Comparison of ENCODE assay signal across 24 mouse cellular contexts in the genomic region with DNA sequence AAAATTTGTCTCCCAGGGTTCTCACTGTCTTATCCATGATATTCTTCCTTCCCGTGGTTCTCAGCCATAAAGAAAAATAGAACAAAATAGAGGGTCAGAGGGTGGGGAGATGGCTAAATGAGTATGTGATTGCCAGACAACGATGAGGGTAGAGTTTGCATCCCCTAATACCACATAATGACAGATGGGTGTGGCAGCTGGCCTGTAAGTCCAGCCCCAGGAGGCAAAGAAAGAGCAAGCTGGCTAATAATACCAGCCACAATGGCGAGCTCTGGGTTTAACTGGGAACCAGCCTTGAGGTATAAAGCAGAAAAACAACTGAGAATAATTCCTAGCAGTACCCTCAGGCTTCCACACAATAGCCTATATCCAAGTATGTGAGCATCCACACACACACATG.
"Had no signal": no experiment of that assay in that cellular context is flagged by ENCODE, and none has a peak within 500 bp of the region (broad histone marks: within the 10 kb centered on the region; RNA-seq: fewer than 3 reads in every experiment).

No protein-coding gene starts in this region.

- H3K4me3 ChIP-seq: layer of hippocampus, adult 2 months; limb, embryonic 10.5 days; limb, embryonic 13.5 days; liver, embryonic 12.5 days; liver, embryonic 15.5 days; lung, embryonic 15.5 days; megakaryocyte, embryonic 14.5 days; midbrain, embryonic 15.5 days; myocyte; neural tube, embryonic 13.5 days had no signal

- H3K9ac ChIP-seq: limb, embryonic 13.5 days; liver, embryonic 12.5 days; liver, embryonic 15.5 days; lung, embryonic 15.5 days; midbrain, embryonic 15.5 days; neural tube, embryonic 13.5 days had no signal

- ATAC-seq: liver, embryonic 12.5 days; midbrain, embryonic 15.5 days had no signal

- H3K4me2 ChIP-seq: limb, embryonic 13.5 days; liver, embryonic 12.5 days; liver, embryonic 15.5 days; lung, embryonic 15.5 days; midbrain, embryonic 15.5 days; neural tube, embryonic 13.5 days had no signal

- H3K9me3 ChIP-seq: limb, embryonic 10.5 days; limb, embryonic 13.5 days; liver, embryonic 12.5 days; liver, embryonic 15.5 days; lung, embryonic 15.5 days; midbrain, embryonic 15.5 days; neural tube, embryonic 13.5 days had no signal

- DNase-seq: kidney, postnatal 25 days; layer of hippocampus, adult 9-11 months; liver; lung, adult 18-20 months; lung, postnatal 10 days; lung, postnatal 36 days; right cerebral cortex, adult 18-20 months; right cerebral cortex, postnatal 14 days; right cerebral cortex, postnatal 4 days; thymus, adult 2 months; thymus, postnatal 14 days; thymus, postnatal 4 days had no signal

- H3K36me3 ChIP-seq: liver, embryonic 12.5 days; liver, embryonic 15.5 days; lung, embryonic 15.5 days; midbrain, embryonic 15.5 days had no signal

- H3K4me1 ChIP-seq: liver, embryonic 12.5 days; liver, embryonic 15.5 days; megakaryocyte, embryonic 14.5 days had no signal

- H3K27me3 ChIP-seq: limb, embryonic 13.5 days; liver, embryonic 12.5 days; liver, embryonic 15.5 days; lung, embryonic 15.5 days; megakaryocyte, embryonic 14.5 days; midbrain, embryonic 15.5 days; neural tube, embryonic 13.5 days had no signal

- H3K27ac ChIP-seq: kidney, postnatal 0 days; limb, embryonic 10.5 days; limb, embryonic 13.5 days; liver, embryonic 12.5 days; liver, embryonic 15.5 days; lung, embryonic 15.5 days; midbrain, embryonic 15.5 days; neural tube, embryonic 13.5 days; stomach, postnatal 0 days had no signal
